Mouse (Mus musculus): ENCODE measurements around the gene Zkscan2. TPM values are rescaled to one million over a fixed set of nuclear protein-coding genes. Genes with fewer than 3 reads are reported as not detected.

The Zkscan2 gene
- 0.08 TPM for polyA plus RNA-seq (2014; fragmentation: Illumina TruSeq; extraction: RNeasy Lipid Tissue Mini Kit (QIAGEN cat#74804); ENCODE audit: insufficient read depth, low read depth, low replicate concordance)

DNA sequence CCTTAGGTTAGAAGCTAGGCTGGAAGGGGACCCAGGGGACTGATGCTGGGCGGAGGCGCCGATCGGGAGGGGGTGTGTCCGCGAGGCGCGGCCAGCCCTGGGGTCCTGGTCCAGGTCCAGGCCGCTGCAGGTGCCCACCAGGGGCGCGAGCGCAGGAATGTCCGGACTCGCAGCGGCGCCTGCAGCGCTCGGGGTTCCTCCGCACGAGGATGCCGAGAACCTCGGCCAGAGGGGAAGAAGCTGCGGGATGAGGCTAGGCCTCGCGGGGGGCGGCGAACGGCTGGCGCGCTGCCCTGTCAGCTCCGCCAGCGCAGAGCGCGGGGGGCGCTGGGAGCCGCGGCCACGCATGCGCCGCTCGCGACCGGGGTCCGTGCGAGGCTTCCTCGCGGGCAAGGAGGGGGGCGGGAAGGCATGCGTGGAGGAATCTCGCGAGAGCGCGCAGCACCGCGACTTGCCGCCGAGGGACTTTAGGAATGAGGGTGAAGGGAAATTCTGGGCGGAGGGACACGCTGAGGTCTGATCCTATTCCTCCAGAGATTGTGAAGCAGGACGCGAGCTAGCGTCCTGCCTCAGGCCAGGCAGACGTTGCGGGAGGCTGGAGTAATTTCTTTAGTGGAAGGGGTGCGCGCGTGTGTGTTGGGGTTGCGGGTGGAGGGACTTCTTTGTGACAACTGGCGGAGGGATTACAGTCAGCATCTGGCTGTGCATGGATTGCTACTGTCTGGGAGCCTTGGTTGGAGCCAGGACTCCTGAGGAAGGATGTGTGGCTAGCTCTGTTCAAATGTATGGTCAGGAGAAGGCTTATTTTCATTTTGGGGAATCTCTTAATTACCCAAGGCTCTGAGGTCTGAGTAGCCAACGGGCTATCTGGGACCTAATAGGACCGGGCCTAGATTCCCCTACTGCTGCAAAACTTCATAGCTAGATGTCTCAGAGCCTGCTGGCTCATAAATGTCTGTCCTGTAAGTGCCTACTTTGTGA, at the start of gene Zkscan2:
Zkscan2 (minus strand) TSS at position 211 of the 981 bp plus-strand sequence.

GRCm38 (mm10) chr7:123462070-123462501, 38.2 kb downstream of the Zkscan2 start, which contains the start of gene Aqp8:
TSS of gene Aqp8 (plus strand) at chr7:123462291.

Other genes with a start within 250 kb of the Zkscan2 start
- 22.4 TPM for gene Lcmt1, start 130.7 kb downstream of the Zkscan2 start, polyA plus RNA-seq (2014; fragmentation: Illumina TruSeq; extraction: RNeasy Lipid Tissue Mini Kit (QIAGEN cat#74804); ENCODE audit: insufficient read depth, low read depth, low replicate concordance)
- gene Arhgap17, start 130.5 kb downstream of the Zkscan2 start, polyA plus RNA-seq (2014; fragmentation: Illumina TruSeq; extraction: RNeasy Lipid Tissue Mini Kit (QIAGEN cat#74804); ENCODE audit: insufficient read depth, low read depth, low replicate concordance) = 14.1 TPM
- gene Aqp8, start 38.2 kb downstream of the Zkscan2 start, polyA plus RNA-seq (2014; fragmentation: Illumina TruSeq; extraction: RNeasy Lipid Tissue Mini Kit (QIAGEN cat#74804); ENCODE audit: insufficient read depth, low read depth, low replicate concordance) = not detected

Measured in lung, adult 10 weeks (tissue).